Mouse (Mus musculus) liver, adult 2 months (tissue): ENCODE results near the gene Hoxb2. TPM values are rescaled to one million over a fixed set of nuclear protein-coding genes. Genes with fewer than 3 reads are reported as not detected.
A peak's percentile ranks its signal among the peaks of the same experiment; 100 is the strongest.

Experiments
- DNase-seq: peaks from one replicate; pipeline ENCODE4 v3.0.0-alpha.2; 2011; ENCODE audit warnings: low read depth, low spot score; ENCODE audit errors: extremely low read depth
- H3K27ac ChIP-seq: fragments of 200-500 bp; replicated peaks from 2 replicates; pipeline ENCODE4 v1.5.1; 2012; ENCODE audit warnings: low read depth, mild to moderate bottlenecking, control low read depth, inconsistent platforms, low read length; ENCODE audit not compliant: insufficient read depth
- H3K27me3 ChIP-seq: fragments of 200-500 bp; 2 replicates; pipeline ENCODE4 v1.6.1; 2012; ENCODE audit warnings: mild to moderate bottlenecking, moderate library complexity, low read length, inconsistent platforms; ENCODE audit not compliant: control insufficient read depth, insufficient read depth
- H3K36me3 ChIP-seq: fragments of 200-500 bp; 2 replicates; pipeline ENCODE4 v1.6.1; 2012; ENCODE audit warnings: low read length, inconsistent platforms; ENCODE audit not compliant: control insufficient read depth, insufficient read depth
- H3K4me1 ChIP-seq: fragments of 200-500 bp; 2 replicates; pipeline ENCODE4 v1.6.1; 2011; ENCODE audit warnings: low read length; ENCODE audit not compliant: control insufficient read depth, insufficient read depth
- H3K4me3 ChIP-seq: fragments of 200-500 bp; 2 replicates; pipeline ENCODE4 v1.5.1; 2011; ENCODE audit warnings: low read depth, mild to moderate bottlenecking, control low read depth, low read length, moderate library complexity; ENCODE audit not compliant: insufficient read depth
- H3K79me2 ChIP-seq: fragments of 200-500 bp; 2 replicates; pipeline ENCODE4 v1.6.1; 2012; ENCODE audit warnings: inconsistent platforms, mild to moderate bottlenecking, low read length, moderate library complexity; ENCODE audit not compliant: control insufficient read depth, insufficient read depth
- H3K9ac ChIP-seq: fragments of 200-500 bp; 2 replicates; pipeline ENCODE4 v1.6.1; 2012; ENCODE audit warnings: low read depth, mild to moderate bottlenecking, control low read depth, inconsistent platforms, low read length
- CTCF ChIP-seq: fragments of 200-500 bp; IDR thresholded peaks from 2 replicates; pipeline ENCODE4 v1.5.1; 2011; ENCODE audit warnings: low read depth, low read length, control low read depth
- POLR2A ChIP-seq: fragments of 200-500 bp; IDR thresholded peaks from 2 replicates; pipeline ENCODE4 v1.6.1; 2011; ENCODE audit warnings: low read length, control low read depth; ENCODE audit not compliant: insufficient read depth; ENCODE audit errors: extremely low read depth
- WGBS: fragments of 180-500 bp; shearing (Covaris S2); methylation state at CpG from one replicate; pipeline ENCODE4 v1.1.7; 2018; 5-methylcytosine and 5-hydroxymethylcytosine counted together
- polyA plus RNA-seq: library from polyadenylated mRNA; depleted of rRNA; stranded (reverse); fragments of >200 nt; gene quantifications from 2 replicates; pipeline ENCODE4 v1.2.3, GENCODE M21; 2012
- total RNA-seq: library from RNA; depleted of rRNA; stranded (reverse); fragments of >200 nt; gene quantifications from 2 replicates; pipeline ENCODE4 v1.2.3, GENCODE M21; 2014

Gene Hoxb2
- total and polyA plus RNA-seq, 2 experiments: 0.46 to 1.3 TPM

DNA sequence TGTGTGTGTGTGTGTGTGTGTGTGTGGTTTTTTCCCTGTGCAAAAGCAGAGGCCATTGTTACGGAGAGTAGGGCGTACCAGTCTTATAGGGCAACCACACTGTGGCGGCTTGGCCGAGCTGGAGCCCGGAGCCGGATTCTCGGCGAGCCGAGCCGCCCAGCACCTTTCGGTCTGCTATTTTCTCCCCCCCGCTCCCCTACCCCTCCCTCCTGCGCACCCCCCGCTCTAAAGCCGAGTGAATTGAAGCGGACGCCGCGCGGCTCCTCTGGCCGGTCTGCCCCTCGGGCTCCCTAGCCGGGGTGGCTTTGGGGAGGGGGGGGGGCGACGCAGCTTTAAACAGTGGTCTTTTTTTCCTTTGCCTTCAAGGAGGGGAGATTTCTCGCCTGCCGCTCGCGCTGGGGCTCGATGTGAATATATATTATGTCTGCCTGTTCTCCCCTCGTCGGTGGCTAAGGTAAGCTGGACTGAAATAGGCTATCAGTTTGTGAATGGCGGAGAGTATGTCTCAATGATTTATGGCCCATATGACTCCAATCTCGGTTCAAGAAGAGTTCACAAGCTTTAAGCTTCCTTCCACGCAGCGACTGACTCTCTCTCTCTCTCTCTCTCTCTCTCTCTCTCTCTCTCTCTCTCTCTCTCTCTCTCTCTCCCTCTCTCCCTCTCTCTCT, 9.5 kb upstream of the Hoxb2 start:
- DNase-seq: no peak
- Histone ChIP-seq H3K27ac (peak overlapping the region; percentile 64), H3K27me3 (peaks cover 18% of the 10 kb centered on the region), H3K4me3 (peak overlapping the region; percentile 49), H3K79me2 (no peaks in the 10 kb centered on the region), H3K36me3 (no peaks in the 10 kb centered on the region), H3K4me1 (no peaks in the 10 kb centered on the region), H3K9ac (peak overlapping the region; percentile 50)
- TF ChIP-seq CTCF: no peak
- no peak for TF ChIP-seq POLR2A
- WGBS: 6% methylated on average over 36 of the region's 36 CpGs

DNA sequence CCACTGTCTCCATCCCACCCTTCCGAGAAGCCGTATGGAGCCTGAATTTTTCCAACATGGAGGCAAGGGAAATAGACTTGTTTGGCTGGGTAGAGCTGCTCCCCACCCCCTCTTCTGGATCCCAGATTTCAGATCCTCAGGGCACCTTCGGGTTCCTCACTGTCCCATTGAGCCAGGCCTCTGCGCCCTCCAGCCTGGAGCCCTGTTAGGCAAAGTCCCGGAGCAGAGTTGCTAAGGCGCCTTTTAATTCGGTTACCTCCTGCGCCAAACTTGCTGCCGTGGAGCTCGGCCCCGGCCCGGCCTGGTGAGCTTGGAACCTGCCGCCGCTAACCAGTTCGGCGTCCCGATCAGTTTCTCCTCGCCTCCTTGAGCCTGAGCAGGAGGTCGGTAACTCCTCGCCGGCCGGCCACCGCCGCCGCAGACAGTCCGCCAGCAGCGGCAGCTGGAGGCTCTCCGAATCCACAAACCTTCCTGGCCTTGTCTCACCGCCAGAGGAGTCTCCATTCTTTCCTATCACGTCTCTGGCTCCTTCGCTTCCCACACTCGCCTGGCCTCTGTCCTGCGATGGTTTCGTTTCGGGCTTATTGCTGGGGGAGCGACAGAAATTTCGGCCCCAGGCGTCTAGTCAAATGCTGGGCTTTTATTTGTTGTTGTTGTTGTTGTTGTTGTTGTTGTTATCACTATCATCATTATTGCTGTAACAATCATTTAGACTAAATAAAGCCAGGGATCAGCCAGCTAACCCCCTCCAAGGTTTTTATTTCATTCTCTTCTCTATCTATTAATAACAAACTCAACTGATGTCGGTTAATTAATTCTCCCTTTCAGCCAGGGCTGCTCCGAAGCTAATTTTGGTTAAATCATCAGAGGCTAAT, 8.4 kb upstream of the Hoxb2 start:
- Histone ChIP-seq H3K4me3 (peak overlapping the region; percentile 56), H3K27ac (peak overlapping the region; percentile 71), H3K36me3 (no peaks in the 10 kb centered on the region), H3K27me3 (peaks cover 22% of the 10 kb centered on the region), H3K79me2 (no peaks in the 10 kb centered on the region), H3K4me1 (no peaks in the 10 kb centered on the region), H3K9ac (peak overlapping the region; percentile 70)
- WGBS: 4% methylated on average over 40 of the region's 40 CpGs
- no peak for DNase-seq
- no peak for TF ChIP-seq POLR2A
- TF ChIP-seq CTCF: no peak

- Histone ChIP-seq H3K27ac (no peak overlapping the region), H3K36me3 (no peaks in the 10 kb centered on the region), H3K79me2 (no peaks in the 10 kb centered on the region), H3K27me3 (peaks cover 22% of the 10 kb centered on the region), H3K4me3 (no peak overlapping the region), H3K9ac (no peak overlapping the region; the same call in 1 of the 2 replicates), H3K4me1 (no peaks in the 10 kb centered on the region)
- no peak for TF ChIP-seq CTCF
- no peak for TF ChIP-seq POLR2A
- no peak for DNase-seq
- 6% methylated on average over 4 of the region's 4 CpGs for WGBS
Observed at GRCm38 (mm10) chr11:96342576-96342930, 7.8 kb upstream of the Hoxb2 start.

DNA sequence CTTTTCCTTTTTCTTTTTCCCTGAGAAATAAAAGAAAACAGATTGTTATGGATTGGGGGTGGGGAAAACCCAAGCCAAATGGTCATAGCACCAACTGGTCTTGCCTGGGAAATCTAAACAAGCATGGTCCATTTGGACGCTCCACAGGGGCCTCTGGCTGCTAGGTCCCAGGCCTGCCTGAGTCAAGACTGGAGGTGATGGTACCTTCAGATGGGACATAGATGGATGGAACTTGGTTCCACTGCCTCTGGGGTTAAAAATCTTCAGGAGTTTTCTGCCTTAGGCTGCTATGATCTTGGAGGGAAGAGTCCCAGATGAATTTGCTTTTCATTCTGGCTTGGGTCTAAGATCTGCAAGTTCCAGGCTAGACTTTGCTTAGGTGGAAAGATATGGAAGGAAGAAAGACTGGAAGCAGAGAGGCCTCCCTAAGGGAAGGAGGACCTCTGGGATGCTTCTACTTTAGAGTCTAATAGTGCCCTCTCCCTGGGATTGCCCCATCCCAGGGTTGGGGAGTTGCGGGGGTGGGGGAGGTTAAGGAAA, 7.0 kb upstream of the Hoxb2 start:
- TF ChIP-seq POLR2A (no peak), CTCF (no peak)
- H3K27ac ChIP-seq: no peak overlapping the region

GRCm38 (mm10) chr11:96344061-96344877, 6.1 kb upstream of the Hoxb2 start:
- no peak for DNase-seq
- no peak for TF ChIP-seq CTCF
- no peak for TF ChIP-seq POLR2A
- H3K79me2 ChIP-seq: no peaks in the 10 kb centered on the region
- 25% methylated on average over 40 of the region's 40 CpGs for WGBS
- H3K4me1 ChIP-seq: peaks cover 3% of the 10 kb centered on the region; the same call in 1 of the 2 replicates
- no peaks in the 10 kb centered on the region for H3K36me3 ChIP-seq
- no peak overlapping the region for H3K27ac ChIP-seq
- H3K9ac ChIP-seq: no peak overlapping the region
- no peak overlapping the region for H3K4me3 ChIP-seq
- peaks cover 29% of the 10 kb centered on the region for H3K27me3 ChIP-seq

More for the DNA sequence above, 7.0 kb upstream of the Hoxb2 start:
- DNase-seq: no peak
- peaks cover 26% of the 10 kb centered on the region for H3K27me3 ChIP-seq
- no peak overlapping the region for H3K9ac ChIP-seq
- WGBS: 37% methylated on average over 2 of the region's 2 CpGs
- no peaks in the 10 kb centered on the region for H3K79me2 ChIP-seq
- no peaks in the 10 kb centered on the region for H3K36me3 ChIP-seq
- no peaks in the 10 kb centered on the region for H3K4me1 ChIP-seq
- no peak overlapping the region for H3K4me3 ChIP-seq
